Mouse (Mus musculus) splenic B cell, adult 2 months (primary cell): ENCODE measurements around the gene Nprl2.

ENCODE experiments used
- DNase-seq: peaks from one replicate; pipeline ENCODE4 v3.0.0-alpha.2; 2011; ENCODE audit warnings: low read depth, low spot score
- H3K27me3 ChIP-seq: 2 replicates; pipeline ENCODE4 v1.6.1; 2012; ENCODE audit warnings: mild to moderate bottlenecking, low read length, moderate library complexity, mixed read lengths; ENCODE audit not compliant: control insufficient read depth, poor library complexity, insufficient read depth, severe bottlenecking
- H3K36me3 ChIP-seq: 2 replicates; pipeline ENCODE4 v1.6.1; 2012; ENCODE audit warnings: mild to moderate bottlenecking, low read length, moderate library complexity, mixed read lengths; ENCODE audit not compliant: control insufficient read depth, poor library complexity, insufficient read depth, severe bottlenecking

The Nprl2 gene

DNA sequence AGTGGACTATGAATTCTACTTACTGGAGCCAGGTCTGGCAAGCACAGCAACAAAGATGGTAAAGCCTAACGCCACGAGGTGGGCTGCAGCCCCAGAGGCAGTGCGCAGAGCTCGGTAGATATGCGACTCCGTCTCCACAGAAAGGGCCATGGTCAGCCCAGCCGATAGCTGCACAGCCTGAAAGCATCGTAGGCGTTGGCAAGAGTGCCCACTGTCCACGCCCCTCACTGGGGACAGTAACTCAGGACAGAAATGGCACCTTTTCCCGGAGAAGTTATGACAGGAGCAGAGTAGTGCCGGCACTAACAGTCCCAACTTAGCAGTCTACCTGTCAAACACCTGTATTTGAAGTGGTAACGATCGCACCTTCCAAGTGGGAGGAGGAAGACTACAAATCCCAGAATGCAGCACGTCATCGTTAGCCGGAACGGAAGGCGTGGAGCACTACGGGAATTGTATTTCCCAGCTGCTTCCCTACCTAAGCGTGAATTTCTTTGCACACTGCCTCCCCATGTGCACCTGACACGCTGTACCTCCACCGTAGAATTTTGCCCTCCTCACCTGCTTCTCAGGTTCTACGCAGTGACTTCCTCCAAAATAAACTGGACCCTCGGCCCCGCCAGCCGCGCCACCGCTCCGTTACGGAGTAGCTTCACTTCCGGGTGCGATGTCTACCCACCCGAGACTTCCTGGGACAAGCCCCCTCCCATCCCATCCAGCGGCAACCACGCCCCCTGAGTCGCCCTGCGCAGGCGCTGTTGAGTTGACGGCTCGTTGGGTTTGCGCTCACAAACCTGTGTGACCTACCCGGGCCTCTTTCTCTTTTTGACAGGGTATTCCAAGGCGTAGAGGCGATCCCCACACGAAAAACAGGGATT, at the start of gene Nprl2, which contains the start of gene Cyb561d2:
TSS of gene Nprl2 (plus strand) at position 753 of the 878 bp plus-strand sequence.
TSS of gene Cyb561d2 (minus strand) at position 720 of the 878 bp plus-strand sequence.
- peaks cover 10% of the 10 kb centered on the region for H3K36me3 ChIP-seq
- peak; percentile 94 for DNase-seq
- H3K27me3 ChIP-seq: no peaks in the 10 kb centered on the region

DNA sequence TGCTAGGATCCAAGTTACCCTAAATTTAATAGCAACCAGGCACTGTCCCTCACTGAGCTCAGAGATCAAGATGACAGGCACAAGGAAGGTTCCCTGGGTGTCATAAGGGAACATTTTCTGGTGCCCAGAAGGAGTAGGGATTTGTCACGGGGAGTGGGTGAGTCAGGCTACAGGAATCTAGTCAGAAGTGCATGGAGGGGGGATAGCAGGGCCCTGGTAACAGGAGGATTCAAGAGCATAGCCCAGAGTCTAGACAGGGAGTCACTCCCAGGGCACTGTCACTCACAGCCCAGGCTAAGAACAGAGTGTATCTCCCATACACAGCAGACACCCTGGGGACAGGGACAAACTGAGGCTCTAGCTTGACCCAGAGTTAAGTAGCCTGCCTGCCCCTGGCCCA, 48.5 kb upstream of the Nprl2 start:
- DNase-seq: no peak
- H3K36me3 ChIP-seq: no peaks in the 10 kb centered on the region
- H3K27me3 ChIP-seq: no peaks in the 10 kb centered on the region

- no peak for DNase-seq
- no peaks in the 10 kb centered on the region for H3K27me3 ChIP-seq
- H3K36me3 ChIP-seq: no peaks in the 10 kb centered on the region
Observed at GRCm38 (mm10) chr9:107494238-107494637, 47.8 kb upstream of the Nprl2 start.

GRCm38 (mm10) chr9:107496359-107496758, 45.7 kb upstream of the Nprl2 start:
- no peak for DNase-seq
- H3K36me3 ChIP-seq: no peaks in the 10 kb centered on the region
- no peaks in the 10 kb centered on the region for H3K27me3 ChIP-seq

DNA sequence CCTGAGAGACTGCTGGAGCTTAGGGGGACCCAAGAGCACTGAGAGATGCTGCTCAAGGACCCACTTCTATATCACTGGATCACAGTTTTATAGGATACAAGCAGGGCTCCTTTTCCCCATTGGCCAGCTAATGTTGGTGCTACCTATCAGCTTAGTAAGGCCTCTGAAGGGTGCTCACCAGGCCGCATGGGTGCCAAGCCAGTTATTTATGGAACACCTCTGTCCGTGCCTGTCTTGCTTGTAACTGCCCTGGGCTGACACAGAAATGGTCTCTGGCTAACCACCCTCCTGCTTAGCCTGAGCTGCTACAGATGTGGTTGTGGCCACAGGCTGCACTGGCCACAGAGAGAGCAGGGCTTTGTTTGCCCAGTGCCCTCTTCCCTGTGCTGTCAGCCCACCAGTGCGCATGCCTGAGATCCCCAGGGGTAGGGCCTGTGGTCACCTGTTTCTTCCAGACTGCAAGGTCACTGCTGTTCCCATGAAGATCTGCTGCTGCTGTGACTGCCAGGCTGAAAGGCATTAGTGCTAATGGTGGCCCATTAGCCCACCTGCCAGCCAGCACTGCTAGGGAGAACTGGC, 41.2 kb upstream of the Nprl2 start:
- no peak for DNase-seq
- no peaks in the 10 kb centered on the region for H3K36me3 ChIP-seq
- no peaks in the 10 kb centered on the region for H3K27me3 ChIP-seq

GRCm38 (mm10) chr9:107502131-107502846, 39.7 kb upstream of the Nprl2 start:
- H3K36me3 ChIP-seq: no peaks in the 10 kb centered on the region
- DNase-seq: no peak
- H3K27me3 ChIP-seq: no peaks in the 10 kb centered on the region

DNA sequence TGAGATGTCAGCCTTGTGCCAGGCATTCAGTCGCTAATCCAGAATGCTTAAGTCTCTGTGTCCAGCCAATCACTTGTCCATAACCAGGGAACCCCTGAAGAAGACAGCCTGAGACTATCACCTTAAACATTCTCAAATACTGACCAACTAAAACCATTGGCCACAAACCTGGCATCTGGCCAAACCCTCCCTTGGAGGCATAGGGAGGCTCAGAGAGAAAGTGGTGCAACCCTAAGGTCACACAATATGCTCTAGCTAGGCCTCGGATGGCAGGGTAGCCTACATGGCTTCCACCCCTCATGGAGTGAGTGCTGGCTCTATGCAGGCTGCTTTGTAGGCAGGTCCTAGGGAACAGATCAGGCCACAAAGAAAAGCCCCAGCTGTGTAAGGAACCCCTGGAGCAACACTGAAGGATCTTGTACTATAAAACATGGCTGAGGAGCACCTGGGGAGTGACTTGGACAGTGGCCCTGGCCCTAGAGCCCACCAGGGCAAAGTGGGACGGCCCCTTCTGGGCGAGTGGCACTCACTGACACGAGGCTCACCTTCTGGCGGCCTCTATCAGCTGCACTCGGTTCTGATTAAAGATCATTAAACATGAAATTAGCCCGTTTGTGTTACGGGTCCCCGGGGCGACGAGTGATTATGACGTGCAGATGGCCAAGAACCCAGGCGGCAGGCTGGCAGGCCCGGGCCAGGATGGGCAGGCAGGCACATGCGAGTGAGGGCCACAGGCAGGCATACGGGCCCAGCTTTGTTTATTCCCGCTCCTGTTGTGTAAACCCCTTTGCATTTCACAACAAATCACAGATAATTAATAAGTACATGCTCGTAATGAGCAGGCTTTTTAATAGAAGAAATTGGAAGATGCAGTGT, 37.1 kb upstream of the Nprl2 start:
- DNase-seq: no peak
- Histone ChIP-seq H3K27me3 (no peaks in the 10 kb centered on the region), H3K36me3 (no peaks in the 10 kb centered on the region)

- Histone ChIP-seq H3K36me3 (no peaks in the 10 kb centered on the region), H3K27me3 (no peaks in the 10 kb centered on the region)
- DNase-seq: no peak
Observed at GRCm38 (mm10) chr9:107508266-107508665, 33.8 kb upstream of the Nprl2 start.

DNA sequence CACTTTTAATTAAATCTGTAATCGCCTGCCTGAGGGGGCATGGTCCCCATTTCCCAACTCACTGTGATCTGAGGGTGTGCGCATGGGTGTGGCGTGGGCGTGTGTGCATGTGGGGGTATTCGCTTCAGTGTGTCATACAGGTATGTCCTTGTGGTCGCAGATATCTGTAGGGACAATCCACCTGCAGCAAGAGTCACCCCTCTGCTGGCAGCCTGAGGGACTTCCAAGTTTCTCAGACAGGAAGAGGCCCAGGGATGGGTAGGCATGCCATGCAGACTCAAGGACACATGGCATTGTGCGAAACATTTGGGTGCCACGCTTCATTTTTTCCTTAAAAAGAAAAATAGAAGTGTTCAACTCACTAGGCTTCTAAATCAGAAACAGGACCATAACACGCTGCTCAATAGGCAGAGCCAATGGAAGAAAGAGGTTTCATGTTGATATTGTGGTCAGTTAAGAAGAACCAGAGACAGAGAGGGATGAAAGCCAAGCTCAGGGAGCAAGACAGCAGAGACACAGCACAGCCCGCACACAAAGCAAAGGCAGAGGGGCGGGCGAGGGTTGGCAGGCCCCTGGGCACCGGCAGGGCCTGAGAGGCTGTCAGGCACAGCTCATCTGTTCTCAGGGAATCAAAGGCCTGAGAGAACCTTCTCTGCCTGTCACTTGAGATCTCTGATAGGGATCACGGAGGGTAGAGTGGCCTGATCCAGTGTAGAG, 31.5 kb upstream of the Nprl2 start:
- H3K27me3 ChIP-seq: no peaks in the 10 kb centered on the region
- DNase-seq: no peak
- no peaks in the 10 kb centered on the region for H3K36me3 ChIP-seq

- Histone ChIP-seq H3K27me3 (no peaks in the 10 kb centered on the region), H3K36me3 (no peaks in the 10 kb centered on the region)
- no peak for DNase-seq
Observed at GRCm38 (mm10) chr9:107511436-107511835, 30.6 kb upstream of the Nprl2 start.

- no peak for DNase-seq
- Histone ChIP-seq H3K27me3 (no peaks in the 10 kb centered on the region), H3K36me3 (no peaks in the 10 kb centered on the region)
Observed at GRCm38 (mm10) chr9:107512326-107512725, 29.7 kb upstream of the Nprl2 start.

DNA sequence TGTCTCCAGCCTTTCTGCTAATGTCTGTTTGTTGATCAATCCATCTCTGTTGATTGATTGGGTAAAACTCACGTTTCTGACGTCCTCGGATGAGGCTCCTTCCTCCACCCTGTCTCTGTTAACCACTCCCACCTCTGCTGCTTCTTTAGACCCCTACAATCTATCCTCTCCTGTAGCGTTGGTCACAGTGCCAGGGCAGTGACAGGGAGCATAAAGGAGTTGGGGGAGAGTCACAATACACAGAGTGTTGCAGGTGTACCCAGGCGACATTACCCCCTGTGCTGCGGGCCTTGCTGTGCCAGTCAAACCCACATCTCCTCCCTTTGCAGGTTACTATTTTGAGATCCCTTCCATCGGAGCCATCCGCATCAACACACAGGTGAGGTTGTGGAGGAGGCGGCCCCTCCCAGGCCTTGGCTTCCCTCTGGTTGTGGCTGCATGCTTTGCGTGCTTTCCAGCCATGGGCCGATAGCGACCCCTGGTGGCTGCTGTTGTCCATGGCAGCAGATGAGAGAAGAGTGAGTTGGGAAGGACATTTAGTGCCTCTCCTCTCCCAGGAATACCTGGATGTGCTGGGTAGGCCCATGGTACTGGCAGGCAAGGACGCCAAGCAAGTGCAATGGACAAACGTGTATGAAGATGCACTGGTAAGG, 27.6 kb upstream of the Nprl2 start:
- no peaks in the 10 kb centered on the region for H3K36me3 ChIP-seq
- no peaks in the 10 kb centered on the region for H3K27me3 ChIP-seq
- DNase-seq: peak; percentile 79

- H3K27me3 ChIP-seq: no peaks in the 10 kb centered on the region
- DNase-seq: no peak
- no peaks in the 10 kb centered on the region for H3K36me3 ChIP-seq
Observed at GRCm38 (mm10) chr9:107520331-107520730, 21.7 kb upstream of the Nprl2 start.
